Mouse (Mus musculus) spleen, adult 2 months (tissue): ENCODE measurements around the gene Sh2b3.

Source experiments
- CTCF ChIP-seq: fragments of 200-500 bp; IDR thresholded peaks from 2 replicates; pipeline ENCODE4 v1.5.1; 2011; ENCODE audit warnings: mild to moderate bottlenecking, inconsistent platforms; ENCODE audit not compliant: insufficient read depth, insufficient read length, insufficient replicate concordance; ENCODE audit errors: extremely low read depth
- POLR2A ChIP-seq: fragments of 200-500 bp; IDR thresholded peaks from 2 replicates; pipeline ENCODE4 v1.6.1; 2011; ENCODE audit warnings: low read depth, low read length, inconsistent platforms

DNA sequence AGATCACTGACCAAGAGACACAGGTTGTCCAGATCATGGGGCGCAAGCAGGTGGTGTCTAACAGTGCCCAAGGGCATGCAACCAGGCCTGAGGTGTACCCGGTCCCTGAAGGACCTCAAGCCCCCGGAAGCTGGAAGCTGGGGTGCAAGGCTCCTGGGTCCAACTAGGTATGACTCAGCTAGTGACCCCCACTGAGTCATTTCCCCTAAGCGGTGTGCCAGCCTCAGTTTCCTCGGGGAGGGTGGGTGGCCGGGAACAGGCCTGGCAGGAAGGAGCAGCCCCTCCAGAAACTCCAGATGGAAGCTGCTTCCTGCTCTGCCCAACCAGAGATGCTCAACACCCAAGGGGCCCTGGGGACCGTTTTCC is 3.2 kb downstream of the Sh2b3 start:
- TF ChIP-seq CTCF (no peak), POLR2A (no peak; the same call in 1 of the 2 replicates)
